Comparison of ENCODE assay signal across 8 mouse cellular contexts in genomic region chr15:100424396-100425122, GRCm38 (mm10). TPM values are rescaled to one million over a fixed set of nuclear protein-coding genes. Genes with fewer than 3 reads are reported as not detected.
DNase-seq lines count a peak whose midpoint lies in the region; ATAC-seq lines count a peak whose summit lies in the region.

Slc11a2 (minus strand) TSS chr15:100425072.

- H3K36me3 ChIP-seq in forebrain, embryonic 13.5 days (ENCODE audit: poor library complexity, severe bottlenecking): no peaks in the 10 kb centered on the region
- H3K36me3 ChIP-seq in hindbrain, embryonic 12.5 days: no peaks in the 10 kb centered on the region
- no peaks in the 10 kb centered on the region for H3K36me3 ChIP-seq in midbrain, embryonic 14.5 days (ENCODE audit: control insufficient read depth, insufficient read depth, low read length)

- peak within 1 kb of the TSS; percentile 96 for H3K4me3 ChIP-seq in forebrain, embryonic 13.5 days
- peak within 1 kb of the TSS; percentile 76 for H3K4me3 ChIP-seq in hindbrain, embryonic 12.5 days
- peak within 1 kb of the TSS; percentile 97 for H3K4me3 ChIP-seq in midbrain, embryonic 14.5 days (replicated peaks; ENCODE audit: low read depth, low read length)

- WGBS in forebrain, embryonic 13.5 days: 29% methylated on average over 17 of the region's 17 CpGs
- WGBS in hindbrain, embryonic 12.5 days: 29% methylated on average over 17 of the region's 17 CpGs
- 29% methylated on average over 17 of the region's 17 CpGs for WGBS in midbrain, embryonic 14.5 days

- peaks cover 39% of the 10 kb centered on the region for H3K4me1 ChIP-seq in forebrain, embryonic 13.5 days
- H3K4me1 ChIP-seq in hindbrain, embryonic 12.5 days: peaks cover 34% of the 10 kb centered on the region
- peaks cover 21% of the 10 kb centered on the region for H3K4me1 ChIP-seq in midbrain, embryonic 14.5 days (ENCODE audit: control insufficient read depth, insufficient read depth, low read length)

- H3K27me3 ChIP-seq in forebrain, embryonic 13.5 days: peaks cover 31% of the 10 kb centered on the region
- H3K27me3 ChIP-seq in hindbrain, embryonic 12.5 days: peaks cover 27% of the 10 kb centered on the region
- H3K27me3 ChIP-seq in midbrain, embryonic 14.5 days (ENCODE audit: control insufficient read depth, insufficient read depth, low read length): peaks cover 22% of the 10 kb centered on the region

- H3K27ac ChIP-seq in forebrain, embryonic 13.5 days: no peak within 1 kb of the TSS
- H3K27ac ChIP-seq in hindbrain, embryonic 12.5 days: no peak within 1 kb of the TSS
- no peak within 1 kb of the TSS for H3K27ac ChIP-seq in midbrain, embryonic 14.5 days (replicated peaks; ENCODE audit: low read depth, low read length)

- 0 out of 2 replicates have a peak, but pooled peaks cover 3% of the 10 kb centered on the region for H3K9me3 ChIP-seq in forebrain, embryonic 13.5 days (replicated peaks)
- no peaks in the 10 kb centered on the region for H3K9me3 ChIP-seq in hindbrain, embryonic 12.5 days (replicated peaks)
- H3K9me3 ChIP-seq in midbrain, embryonic 14.5 days (ENCODE audit: control insufficient read depth, low read length): no peaks in the 10 kb centered on the region

- H3K9ac ChIP-seq in forebrain, embryonic 13.5 days: peak within 1 kb of the TSS; percentile 96; the same call in 1 of the 2 replicates
- H3K9ac ChIP-seq in hindbrain, embryonic 12.5 days: peak within 1 kb of the TSS; percentile 23; the same call in 1 of the 2 replicates
- peak within 1 kb of the TSS; percentile 16; the same call in 1 of the 2 replicates for H3K9ac ChIP-seq in midbrain, embryonic 14.5 days (replicated peaks; ENCODE audit: low read length)

- peak within 1 kb of the TSS; percentile 88 for H3K4me2 ChIP-seq in forebrain, embryonic 13.5 days
- peak within 1 kb of the TSS; percentile 81 for H3K4me2 ChIP-seq in hindbrain, embryonic 12.5 days (replicated peaks)
- peak within 1 kb of the TSS; percentile 92 for H3K4me2 ChIP-seq in midbrain, embryonic 14.5 days (ENCODE audit: low read length)

- ATAC-seq in forebrain, embryonic 13.5 days: no peak
- no peak for ATAC-seq in hindbrain, embryonic 12.5 days (ENCODE audit: low FRiP score)
- ATAC-seq in midbrain, embryonic 14.5 days (ENCODE audit: low FRiP score, low TSS enrichment): no peak

- DNase-seq in B cell, adult 2 months: peak; percentile 28
- DNase-seq in adrenal gland, adult (ENCODE audit: inconsistent age in 2 of 2, low spot score in 1 of 2): peak; percentile 51 to 76
- DNase-seq in left cerebral cortex, adult 8-10 months (ENCODE audit: low spot score in 2 of 2): no peak
- DNase-seq in midbrain, embryonic 14.5 days: peak; percentile 13
- no peak for DNase-seq in thymus, postnatal 36 days
- no peak for DNase-seq in cerebellum, postnatal 4 days (ENCODE audit: low spot score in 2 of 2)

RNA-seq across cellular contexts. Expression of gene Slc11a2, which starts in this region (rescaled TPM):
- 21.3 and 22.1 TPM in 2 replicates for polyA plus RNA-seq in forebrain, embryonic 13.5 days (2015; fragmentation: Nextera tagmentation; extraction: Ambion mirVana)
- polyA plus RNA-seq in hindbrain, embryonic 12.5 days (2016; fragmentation: Nextera tagmentation; extraction: Ambion mirVana): 24.6 and 25.8 TPM in 2 replicates
- total RNA-seq in left cerebral cortex, adult 8-10 months (2022): 10 to 100 TPM; 47.1 to 69.7 (median 54.5) TPM
- 18.5 and 21.6 TPM in 2 replicates for polyA plus RNA-seq in midbrain, embryonic 14.5 days (2014; fragmentation: Nextera tagmentation; extraction: Ambion mirVana)

Comparison
In these comparisons a context has a peak if more than half of its experiments do, and no peak if none do; other contexts are left out.
1. DNase-seq: peak in B cell, adult 2 months (2 of 2), adrenal gland, adult (2 of 2) and midbrain, embryonic 14.5 days (single experiment); none in left cerebral cortex, adult 8-10 months (0 of 2), thymus, postnatal 36 days (0 of 2) and cerebellum, postnatal 4 days (0 of 2).
2. H3K9ac ChIP-seq: peak in every context shown above with its lines; median percentile 96 in forebrain, embryonic 13.5 days; 23 in hindbrain, embryonic 12.5 days; 16 in midbrain, embryonic 14.5 days.
3. Peak in every context shown above with its lines, with median percentiles within 50 percentile points of each other: H3K4me2 ChIP-seq and H3K4me3 ChIP-seq.